Mouse (Mus musculus) adrenal gland, adult (tissue): ENCODE measurements around the gene Dnah11.

ENCODE experiments used
- DNase-seq, 2 experiments: peaks; one replicate each; pipeline ENCODE4 v3.0.0; 2022 to 2023; ENCODE audit warnings: low spot score in 1 of 2; ENCODE audit not compliant: inconsistent age in 2 of 2

The Dnah11 gene

GRCm38 (mm10) chr12:118198386-118199093 is at the start of gene Dnah11:
Dnah11 (minus strand) TSS chr12:118199043.
- DNase-seq, result peak; percentile 68 to 85

DNA sequence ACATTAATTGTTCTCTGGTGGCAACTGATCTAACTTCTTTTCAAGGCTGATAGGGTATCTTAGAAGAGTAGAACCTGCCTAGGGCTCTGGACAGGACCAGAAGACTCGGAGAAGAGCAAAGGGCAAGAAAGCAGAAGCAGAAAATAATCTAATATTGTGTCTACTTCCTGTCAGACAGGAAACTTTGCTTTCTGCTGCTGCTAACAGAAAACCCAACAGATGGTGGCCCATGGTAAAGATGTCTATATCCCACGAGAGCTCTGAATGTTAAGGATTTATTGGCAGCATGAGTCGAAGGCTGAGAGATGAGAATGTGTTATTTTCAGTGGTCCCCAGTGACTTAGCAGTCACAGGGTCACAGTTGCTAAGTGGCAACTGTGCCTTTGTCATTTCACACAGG is 22.3 kb upstream of the Dnah11 start:
- DNase-seq, result no peak

DNA sequence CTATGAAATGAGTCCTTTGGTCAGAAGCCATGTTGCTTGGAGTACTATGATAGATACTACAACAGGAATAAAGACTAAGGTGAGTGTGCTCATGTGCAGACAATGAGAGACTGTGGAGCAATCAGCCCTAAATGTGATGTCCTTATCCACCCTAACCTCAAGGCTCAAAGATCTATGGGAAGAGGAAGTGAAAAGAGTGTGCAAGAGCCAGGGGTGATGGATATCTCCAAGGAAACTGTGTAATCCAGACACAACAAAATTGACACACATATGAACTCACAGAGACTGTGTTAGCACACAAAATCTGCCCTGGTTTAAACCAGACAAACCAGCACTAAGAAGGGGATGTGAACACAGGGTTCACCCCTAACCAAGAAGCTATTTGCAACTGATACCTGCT is 21.2 kb upstream of the Dnah11 start:
- no peak for DNase-seq

DNA sequence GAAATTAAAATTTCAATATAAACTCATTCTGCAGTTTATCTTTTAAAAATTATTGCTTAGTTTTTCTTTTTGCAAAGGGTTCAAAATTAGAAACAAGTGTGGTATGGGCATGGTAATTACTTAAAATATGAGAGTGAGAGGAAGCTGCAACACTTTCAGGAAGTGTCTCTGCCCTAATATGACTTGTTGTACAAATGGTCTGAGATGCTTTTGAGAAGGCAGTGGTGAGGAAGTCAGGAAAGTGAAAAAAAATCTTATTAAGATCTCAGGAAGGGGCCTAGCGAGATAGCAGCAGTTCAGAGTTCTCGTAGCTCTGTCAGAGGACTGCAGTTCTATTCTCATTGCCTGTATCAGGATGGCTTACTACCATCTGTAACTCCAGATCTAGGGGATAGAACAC is 13.3 kb upstream of the Dnah11 start:
- DNase-seq, result no peak

DNA sequence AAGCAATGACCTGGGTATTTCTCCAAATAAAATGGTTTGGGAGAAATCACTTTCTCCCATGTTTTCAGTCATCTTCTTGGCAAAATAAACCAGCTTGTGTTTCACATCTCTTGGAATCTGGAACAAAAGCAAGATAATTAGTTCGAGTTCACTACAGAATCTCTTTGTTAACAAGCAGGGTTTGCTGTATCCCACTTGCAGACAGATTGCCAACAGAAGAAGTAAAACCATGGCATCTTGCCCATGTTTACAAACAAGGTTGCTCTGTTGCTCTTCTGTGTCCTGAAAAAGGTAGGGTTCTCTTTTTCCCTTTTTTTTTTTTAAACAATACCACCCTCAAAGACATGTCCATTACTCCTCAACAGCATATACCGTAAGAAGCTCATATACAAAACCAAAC is 2.3 kb downstream of the Dnah11 start:
- no peak for DNase-seq

DNA sequence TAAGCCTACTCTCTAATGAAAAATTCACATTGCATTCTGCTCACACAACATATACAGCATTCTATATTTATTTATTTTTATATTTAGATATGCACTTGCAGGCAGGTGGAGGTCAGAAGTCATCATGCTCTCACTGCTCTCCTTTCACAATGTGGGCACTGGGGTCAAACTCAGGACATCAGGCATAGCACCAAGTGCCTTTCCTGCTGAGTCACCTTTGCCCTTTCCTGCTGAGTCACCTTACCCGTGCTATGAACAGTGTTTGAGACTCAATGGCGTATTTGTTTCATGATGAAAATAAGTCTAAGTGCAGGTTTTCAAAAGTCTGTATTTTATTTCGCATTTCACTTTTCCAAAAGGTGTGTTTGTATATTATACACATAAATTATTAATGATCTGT is 9.3 kb downstream of the Dnah11 start:
- DNase-seq, result no peak

- DNase-seq, result no peak
Observed at GRCm38 (mm10) chr12:118187663-118188062, 11.2 kb downstream of the Dnah11 start.

- no peak for DNase-seq
Observed at GRCm38 (mm10) chr12:118186881-118187489, 11.9 kb downstream of the Dnah11 start.

DNA sequence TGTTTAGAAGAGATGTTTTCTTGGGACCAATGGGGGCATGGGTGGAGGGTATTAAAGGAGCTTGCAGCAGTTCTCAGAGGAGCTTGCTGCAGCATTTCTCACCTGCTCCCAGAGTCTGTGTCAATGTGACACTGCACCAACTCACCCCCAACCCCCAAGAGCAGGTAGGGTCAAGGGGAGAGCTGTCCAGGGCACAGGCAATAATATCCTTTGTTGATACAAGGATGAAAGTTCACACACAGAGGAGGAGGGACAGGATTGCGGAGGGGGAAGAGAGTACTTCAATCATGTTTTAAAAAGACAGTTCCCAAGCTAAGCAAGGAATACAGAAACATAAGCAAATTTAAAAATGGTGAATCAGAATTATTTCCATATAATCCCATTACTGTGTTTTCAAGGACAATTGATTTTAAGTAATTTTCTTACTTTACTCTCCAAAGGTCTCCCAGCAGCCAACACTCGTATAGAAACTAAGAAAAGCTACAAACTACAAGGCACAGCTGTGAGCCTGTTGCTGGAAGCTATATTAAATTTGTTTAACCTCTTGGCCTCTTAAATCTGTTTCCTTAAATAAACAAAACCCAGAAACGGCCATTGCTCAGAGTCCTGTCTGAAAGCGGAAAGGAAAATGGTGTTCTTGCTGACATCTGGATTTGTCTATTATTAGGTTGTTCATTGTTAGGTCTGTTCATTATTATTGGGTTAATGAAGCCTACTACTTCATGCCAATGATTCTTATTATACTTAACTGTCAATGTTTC is 12.5 kb downstream of the Dnah11 start:
- DNase-seq, result no peak

DNA sequence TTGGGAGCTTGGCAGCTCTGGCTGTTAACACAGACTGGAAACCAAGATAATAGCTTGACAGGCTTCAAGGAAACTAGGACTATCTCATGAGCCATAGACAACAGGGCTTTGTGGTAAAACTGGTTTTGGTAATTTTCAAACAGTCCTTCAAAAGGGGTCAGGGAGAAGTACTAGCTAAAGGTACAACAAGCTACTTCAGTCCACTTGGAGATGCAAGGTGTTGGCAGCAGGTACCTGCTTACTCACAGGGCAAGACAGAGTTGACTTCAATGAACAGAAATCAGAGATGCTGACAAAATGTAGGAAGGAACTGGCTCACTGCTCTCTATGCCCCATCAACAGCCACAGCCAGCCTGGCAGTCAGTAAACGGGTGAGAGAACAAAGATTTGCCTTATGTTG is 14.1 kb downstream of the Dnah11 start:
- no peak for DNase-seq

- DNase-seq, result no peak
Observed at GRCm38 (mm10) chr12:118177756-118178155, 21.1 kb downstream of the Dnah11 start.

DNA sequence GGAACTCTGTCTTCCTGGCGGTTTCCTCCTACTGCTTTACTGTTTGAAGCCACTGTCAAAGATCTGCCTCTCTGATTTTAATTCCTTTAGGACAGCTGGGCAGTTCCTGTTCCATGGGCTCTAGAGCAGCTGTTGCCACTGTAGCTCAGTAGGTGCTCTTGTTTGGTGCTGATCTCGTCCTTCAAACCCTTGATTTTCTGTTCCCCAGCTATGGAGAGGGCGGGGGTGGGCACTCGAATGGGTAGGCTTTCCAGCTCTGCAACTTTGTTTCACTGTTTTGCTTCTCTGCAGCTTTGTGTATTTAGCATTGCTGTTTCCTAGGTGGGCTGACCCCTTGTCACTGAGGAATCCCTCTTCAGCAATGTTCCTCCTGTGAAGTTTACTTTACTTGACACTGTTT is 34.1 kb downstream of the Dnah11 start:
- DNase-seq, result no peak

DNA sequence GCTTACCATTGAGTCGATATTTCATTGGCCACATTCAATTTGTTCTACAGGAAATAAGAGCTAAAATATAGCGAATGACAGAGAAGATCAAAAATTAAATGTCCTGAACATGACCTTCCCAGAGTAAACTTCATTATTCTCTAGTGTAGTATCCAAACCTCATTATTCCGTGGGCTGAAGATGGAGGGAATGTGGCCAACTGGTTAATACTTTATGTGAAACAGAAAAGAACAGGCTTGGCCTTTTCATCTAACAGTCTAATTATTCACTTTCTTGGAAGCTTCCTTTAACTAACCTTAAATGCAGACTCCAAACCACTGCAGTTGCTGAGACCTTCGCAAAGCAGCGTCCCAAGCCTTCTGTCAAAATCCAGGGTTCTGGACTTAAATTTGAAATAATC is 41.9 kb downstream of the Dnah11 start:
- DNase-seq, result no peak

DNA sequence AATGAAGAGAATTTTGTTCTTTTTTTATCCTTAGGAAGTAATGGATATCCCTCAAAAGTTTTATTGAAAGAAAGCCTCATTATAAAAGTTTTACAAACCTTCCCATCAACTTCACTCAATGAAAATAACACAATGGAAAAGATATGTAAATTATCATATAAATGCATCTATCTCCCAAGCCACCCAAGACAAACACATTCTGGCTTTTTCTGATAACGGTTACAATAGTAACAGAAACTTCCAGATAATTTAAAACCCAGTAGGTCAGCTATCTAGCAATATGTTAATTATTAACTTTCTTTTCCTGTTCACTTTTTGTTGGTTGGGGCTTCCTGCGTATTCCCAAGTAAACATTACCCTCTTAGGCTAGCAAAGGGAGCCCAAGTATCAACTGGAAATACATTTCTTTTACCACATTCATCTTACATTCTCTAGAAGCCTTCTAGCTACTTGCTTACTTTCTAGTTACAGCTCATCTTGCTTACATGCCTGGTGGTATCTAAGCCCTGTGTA is 51.3 kb downstream of the Dnah11 start:
- DNase-seq, result no peak

DNA sequence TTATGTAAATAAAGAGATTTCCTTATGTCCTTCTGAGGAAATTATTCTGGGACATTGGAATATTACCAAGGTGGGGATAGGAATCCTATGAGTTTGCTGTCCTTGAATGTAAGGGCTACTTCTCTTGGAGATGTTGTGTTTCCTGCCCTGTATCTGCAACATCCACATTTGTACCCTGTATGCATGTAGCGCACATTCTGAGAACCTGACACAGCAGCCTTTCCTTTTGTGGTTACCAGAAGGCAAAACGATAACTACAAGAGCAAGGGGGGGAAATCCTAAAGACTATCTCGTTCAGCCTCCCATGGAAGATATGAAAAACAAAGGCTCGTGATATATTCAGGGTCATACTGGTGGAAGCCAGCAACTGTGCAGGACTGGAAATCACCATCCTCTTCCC is 70.7 kb downstream of the Dnah11 start:
- DNase-seq, result no peak

DNA sequence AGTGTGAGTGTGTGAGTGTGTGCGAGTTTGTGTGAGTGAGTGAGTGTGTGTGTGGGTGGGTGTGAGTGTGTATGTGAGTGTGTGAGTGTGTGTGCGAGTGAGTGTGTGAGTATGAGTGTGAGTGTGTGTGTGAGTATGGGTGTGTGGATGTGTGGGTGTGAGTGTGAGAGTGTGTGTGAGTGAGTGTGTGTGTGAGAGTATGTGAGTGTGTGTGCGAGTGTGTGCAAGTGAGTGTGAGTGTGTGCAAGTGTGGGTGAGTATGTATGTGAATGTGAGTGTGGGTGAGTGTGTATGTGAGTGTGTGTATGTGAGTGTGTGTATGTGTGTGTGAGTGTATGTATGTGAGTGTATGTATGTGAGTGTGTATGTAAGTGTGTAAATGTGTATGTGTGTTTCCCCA is 79.2 kb downstream of the Dnah11 start:
- no peak for DNase-seq

- DNase-seq, result no peak
Observed at GRCm38 (mm10) chr12:118112599-118112998, 86.2 kb downstream of the Dnah11 start.

- no peak for DNase-seq
Observed at GRCm38 (mm10) chr12:118111896-118112295, 86.9 kb downstream of the Dnah11 start.

DNA sequence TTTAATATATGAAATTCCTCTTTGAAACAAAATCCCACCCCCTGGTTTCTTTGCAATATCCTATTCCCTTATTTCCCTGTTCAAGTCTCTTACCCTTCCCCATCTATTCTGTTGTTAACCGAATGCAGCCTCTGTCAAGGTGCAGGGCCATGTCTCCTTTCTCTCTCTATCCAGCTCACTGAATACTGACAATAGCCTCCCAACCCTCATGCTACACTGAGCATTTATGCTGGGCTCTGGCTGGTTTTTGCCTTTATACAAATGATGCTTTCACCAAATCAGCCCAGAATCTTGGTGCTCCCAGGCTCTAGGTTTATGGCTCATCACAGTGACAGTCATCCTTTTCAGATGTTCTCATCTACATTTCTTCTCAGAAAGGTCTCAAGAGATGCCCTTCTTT is 91.1 kb downstream of the Dnah11 start:
- no peak for DNase-seq

DNA sequence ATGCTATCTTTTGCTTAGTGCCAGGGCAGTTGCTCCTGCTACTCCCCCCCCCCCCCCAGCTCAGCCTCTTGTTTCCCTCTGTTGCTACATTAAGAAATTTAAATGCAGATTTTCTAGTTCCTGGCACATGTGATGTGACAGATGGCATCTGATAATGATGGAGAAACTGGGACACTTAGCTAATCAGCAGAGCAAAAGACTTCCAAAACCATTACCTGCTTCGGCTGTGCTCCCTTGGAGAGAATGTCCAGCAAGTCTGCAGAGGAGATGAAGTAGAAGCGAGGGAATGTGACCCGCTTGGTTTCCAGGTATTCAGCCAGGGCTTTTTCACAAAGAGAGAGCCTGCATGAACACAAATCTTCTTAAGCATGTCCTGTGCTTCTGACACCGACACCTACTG is 94.3 kb downstream of the Dnah11 start:
- DNase-seq, result no peak

DNA sequence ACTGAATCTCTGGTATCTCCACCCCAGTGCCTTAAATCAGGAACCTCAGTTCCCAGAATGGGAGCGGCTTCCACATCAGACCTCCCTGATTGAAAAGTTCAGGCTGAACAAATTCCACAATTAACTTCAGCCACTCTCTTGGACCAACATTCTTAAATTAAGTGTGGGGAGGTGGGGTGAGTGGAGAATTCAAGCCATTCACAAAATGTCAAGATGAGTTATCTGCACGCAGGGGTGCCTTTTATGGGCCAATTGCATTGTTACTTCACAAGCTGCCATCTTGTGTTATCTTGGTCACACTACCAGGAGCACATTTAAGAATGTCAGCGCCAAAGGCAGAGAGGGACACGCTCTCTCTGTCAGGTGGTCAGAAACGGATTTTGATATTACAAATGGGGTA is 99.1 kb downstream of the Dnah11 start:
- no peak for DNase-seq

DNA sequence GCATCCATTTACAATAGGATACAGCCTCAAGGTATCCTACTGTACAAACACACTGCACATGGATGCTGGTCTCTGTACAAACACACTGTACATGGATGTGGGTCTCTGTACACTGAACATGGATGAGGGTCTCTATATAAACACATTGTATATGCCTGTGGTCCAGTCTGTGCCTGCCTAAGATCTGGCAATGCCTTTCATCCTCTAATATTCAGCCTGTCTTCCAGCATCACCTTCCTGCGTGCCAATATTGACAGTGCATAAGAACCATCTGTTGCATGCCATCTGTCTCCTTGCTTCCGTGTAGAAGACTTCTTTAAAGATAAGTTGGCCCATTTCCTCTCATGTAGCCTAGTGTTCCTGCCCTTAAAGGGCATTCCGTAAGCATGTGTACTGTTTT is 100.6 kb downstream of the Dnah11 start:
- no peak for DNase-seq
